Mouse (Mus musculus) natural killer cell, adult 2 months (primary cell): ENCODE data around the gene Tnni1.
A peak's percentile ranks its signal among the peaks of the same experiment; 100 is the strongest.

ENCODE experiments used
- DNase-seq, 2 experiments: peaks; one replicate each; pipeline ENCODE4 v3.0.0; 2022; ENCODE audit warnings: low spot score in 2 of 2

Gene Tnni1

DNA sequence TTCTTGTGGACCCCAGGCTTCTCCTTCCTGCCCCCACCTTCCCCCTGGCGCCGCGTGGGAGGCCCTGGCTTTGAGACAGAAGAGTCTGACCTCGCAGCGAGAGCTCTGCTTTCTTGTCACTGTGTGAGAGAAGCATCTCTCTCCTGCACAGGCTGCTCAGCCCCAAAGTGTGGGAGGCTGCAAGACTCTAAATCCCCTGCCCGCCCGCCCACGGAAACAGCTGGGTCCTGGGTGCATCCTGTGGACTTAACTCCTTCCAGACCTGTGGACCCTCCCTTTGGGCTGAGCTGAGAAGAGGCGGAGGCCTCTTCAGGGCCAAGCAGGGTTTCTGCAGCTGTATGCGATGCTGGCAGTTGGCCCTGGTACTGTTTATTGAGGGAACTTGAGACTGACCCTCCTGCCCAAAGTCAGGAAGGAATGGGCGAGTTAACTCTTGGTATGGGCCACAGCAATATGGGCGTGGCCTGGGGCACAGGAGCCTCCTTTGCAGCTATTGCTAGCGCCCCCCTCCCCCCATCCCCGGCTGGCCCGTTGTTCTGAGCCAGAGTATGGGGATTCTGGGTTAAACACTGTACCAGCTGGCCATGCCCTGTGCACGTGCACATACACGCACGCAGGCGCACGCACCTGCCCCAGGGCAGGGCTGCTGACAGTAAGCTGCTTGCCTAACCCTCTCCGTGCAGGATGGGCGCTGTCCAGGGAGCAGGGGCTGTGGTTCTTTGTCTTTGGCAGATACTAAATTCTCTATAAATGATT is at the start of gene Tnni1:
Gene Tnni1, plus strand, starts transcription at position 655 of the 756 bp plus-strand sequence.
- DNase-seq: no peak

DNA sequence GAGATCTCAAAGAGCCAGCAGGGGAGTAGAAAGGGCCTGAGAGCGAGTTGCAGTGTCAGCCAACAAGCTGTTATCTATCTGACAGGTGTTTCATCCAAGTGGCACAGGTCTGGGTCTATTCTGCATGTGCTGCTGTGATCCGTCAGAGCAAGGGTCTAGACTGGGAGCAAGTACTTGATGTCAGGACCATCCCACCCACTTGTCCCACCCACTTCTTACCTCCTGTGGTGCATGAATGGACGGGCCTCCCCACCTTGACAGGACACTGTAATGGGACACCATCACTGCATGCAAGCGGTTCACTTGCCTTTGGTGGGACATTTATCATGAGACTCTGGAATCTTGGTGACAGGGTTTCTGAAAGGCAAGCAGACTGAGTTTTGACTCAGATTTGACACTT is 49.4 kb upstream of the Tnni1 start:
- no peak for DNase-seq

DNA sequence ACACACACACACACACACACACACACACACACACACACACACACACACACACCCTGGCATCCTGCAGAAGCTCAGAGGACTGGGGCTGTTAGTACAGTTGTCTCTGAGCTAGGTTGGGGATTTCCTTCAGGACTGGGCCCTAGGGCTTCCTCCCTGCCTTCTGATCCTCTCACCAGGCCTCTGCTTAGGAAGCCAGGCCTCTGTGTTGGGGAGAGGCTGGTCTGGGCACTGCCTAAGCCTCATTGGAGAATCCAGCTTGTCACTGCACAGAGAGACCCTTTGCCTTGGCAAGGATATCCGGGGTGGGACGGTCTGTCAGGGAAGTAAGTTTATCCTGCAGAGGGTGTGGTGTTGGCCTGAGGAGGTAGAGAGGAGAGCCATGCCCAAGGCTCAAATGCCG is 48.9 kb upstream of the Tnni1 start:
- DNase-seq: no peak

DNA sequence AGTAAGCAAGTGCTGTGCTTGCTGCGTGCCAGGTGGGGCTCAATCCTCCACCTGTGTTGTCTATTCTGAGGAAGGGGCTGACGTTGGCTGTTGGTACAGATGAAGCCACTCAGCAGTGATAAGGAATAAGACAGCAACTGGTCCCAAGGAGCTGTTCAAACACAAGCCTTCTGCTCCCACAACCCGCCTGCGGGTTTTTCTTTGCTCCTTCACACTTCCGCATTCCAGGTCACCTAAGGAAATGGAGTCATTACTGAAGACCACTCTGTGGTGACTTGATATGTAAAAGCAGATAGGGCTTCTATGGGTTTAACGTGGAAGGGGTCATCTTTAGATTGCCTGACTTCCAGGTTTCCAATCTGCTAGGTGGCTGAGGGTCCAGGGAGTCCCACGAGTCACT is 47.8 kb upstream of the Tnni1 start:
- no peak for DNase-seq

DNA sequence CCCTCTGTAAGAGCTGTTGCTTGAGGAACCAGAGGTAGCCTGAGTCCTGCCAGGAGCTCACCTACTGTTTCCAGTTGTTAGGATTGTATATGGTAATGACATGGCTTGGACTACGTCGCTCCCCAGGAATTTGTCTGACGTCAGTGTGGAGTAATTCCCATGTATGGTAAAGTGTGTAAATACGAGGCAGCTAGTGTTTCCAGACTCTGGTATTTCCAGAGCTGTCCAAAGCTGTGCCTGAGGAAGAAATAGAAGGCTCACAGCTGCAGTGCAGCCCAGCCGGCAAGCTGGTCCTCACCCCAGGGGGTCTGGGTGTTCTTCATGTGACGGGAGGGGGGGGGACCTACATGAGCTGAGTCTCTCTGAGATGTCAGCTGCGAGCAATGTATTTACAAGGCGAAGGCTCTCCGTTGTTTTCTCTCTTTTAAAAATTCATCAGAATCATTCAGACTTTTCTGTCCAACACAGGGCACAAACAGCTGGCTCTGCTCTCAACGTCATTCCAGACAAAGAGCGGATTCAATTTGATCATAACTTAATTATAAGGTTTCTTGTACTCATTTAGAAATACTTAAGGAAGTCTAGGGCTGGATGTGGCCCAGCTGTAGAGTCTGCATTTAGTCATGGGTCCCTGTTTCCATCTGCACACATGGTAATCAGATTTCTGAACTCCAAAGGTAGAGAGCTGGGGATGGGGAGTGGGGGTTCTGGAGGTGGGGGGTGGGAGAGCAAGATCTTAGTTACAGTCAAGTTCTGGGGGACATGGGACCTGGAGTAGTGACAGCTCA is 47.1 kb upstream of the Tnni1 start:
- no peak for DNase-seq

DNA sequence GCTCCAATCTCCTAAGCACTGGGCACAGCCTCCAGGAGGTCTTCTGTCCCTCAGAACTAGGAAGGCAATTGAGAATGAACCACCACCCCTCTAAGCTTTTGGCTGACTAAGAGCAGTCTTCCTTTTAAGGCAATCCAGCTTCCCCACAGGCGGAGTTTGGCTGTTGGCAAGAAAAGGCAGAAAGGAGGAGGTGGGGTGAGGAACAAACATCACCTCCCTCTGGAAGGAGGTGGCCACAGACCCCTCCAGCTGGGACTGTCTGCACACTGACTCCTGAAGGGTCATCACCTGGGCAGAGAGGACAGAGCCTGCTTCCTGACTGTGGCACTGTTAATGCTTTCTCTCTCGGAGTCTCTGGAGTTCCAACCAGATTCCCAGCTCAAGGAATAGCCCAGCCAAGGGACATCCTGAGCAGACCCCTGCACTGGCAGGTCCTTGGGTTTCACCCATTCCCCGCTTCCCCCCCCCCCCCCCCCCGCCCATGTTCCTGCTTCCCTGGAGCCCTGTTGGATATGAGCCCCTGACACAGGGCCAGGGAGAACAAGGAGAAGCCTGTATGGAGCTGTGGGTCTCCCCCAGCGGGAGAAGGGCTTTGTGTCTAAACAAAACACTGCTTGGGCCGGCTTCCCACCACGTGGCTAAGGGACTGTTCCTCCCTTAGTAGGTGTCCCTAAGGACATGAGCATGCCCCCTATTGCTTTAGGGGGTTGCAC is 44.9 kb upstream of the Tnni1 start:
- no peak for DNase-seq

DNA sequence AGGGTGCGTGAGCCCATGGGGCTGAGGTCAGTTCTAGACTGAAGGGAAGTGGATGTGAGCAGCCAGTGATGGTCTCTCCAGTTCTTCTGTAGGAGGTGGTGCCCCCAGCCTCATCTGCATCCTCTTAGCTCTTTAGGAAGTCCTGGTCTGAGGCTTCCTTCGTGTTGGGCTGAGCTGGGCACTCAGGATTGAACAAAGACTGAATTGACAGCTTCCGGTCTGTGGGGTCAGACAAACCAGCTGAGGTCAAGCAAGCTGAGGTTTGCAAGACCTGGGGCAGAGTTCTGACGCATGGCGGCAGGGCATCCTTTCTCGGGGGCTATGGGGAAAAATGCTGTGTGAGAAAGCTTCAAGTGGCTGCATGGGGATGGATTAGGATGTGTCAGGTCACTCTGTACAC is 43.8 kb upstream of the Tnni1 start:
- DNase-seq: no peak

DNA sequence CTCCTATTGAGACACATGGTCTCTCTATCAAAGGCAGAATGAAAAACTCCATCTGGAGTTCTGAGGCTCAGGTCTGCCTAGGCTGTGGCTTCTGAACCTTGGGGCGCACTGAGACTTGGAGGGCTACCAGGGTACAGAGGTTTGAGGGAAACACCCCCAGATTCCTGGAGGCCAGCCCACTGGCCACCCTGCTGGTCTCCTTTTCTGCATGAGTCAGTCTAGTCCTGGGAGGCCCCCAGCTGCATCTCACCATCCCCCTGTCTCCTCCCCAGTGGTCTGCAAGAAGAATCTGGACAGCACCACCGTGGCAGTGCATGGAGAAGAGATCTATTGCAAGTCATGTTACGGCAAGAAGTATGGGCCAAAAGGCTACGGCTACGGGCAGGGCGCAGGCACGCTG is 34.2 kb upstream of the Tnni1 start:
- no peak for DNase-seq

DNA sequence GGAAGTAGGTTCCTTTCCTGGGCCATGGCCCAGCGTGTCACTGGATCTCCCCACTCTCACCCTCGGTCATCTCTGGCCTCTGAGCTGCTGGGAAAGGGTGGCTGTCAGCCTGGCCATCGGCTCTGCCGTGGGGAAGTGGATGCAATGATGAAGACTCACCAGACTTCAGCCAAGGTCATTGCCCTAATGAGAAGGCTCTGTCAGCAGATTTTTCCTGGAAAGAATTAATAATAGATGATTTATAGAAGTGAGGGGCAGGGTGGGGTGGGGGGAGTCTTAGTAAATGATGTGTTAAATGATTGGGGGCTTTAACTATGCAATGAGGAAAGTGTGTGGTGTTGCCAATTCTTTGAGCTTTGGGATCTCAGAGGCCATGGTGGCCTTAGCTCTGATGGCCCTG is 33.0 kb upstream of the Tnni1 start:
- no peak for DNase-seq

DNA sequence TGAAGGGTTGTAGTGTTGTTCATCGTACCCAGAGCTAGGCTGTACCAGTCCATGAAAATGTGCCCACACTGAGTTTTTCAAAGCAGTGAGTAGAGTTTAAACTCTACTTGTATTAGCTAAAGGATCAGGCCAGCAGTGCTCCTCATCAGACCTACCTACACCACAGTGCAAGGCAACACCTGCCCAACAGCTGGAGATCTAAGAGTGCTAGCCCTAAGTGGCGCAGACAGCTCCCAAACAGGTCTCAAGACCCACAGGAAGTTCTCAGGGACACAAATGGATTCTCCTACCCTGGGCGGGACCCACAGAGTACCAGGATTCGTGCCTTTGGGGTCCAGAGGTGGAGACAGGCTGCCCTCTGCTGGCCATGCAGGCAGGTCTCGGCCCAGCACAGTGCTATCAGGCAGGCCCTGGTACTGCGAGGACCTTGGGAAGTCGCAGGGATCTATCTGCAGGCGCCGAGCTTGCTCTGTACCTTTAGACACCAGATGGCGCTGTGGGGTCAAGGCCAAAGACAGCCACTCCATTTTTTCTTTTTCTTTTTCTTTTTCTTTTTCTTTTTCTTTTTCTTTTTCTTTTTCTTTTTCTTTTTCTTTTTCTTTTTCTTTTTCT is 26.4 kb upstream of the Tnni1 start:
- DNase-seq: peak; percentile 81 to 89

DNA sequence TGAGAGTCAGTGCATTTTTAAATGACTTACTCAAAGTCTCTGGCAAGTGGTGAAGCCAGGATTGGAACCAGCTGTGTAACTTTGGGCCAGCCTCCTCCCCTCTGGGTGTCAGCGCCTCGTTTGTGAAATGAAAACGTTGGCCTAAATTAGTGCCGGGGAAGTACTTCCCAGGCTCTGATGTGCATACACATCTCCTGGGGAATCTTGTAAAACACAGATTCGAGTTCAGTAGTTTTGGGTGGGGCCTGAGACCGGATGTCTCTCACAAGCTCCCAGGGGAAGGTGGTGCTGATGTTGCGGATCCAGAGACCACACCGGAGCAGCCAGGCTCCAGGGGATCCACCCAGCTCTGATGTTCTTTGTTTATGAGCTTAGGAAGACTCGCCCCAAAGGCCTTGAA is 23.9 kb upstream of the Tnni1 start:
- no peak for DNase-seq

DNA sequence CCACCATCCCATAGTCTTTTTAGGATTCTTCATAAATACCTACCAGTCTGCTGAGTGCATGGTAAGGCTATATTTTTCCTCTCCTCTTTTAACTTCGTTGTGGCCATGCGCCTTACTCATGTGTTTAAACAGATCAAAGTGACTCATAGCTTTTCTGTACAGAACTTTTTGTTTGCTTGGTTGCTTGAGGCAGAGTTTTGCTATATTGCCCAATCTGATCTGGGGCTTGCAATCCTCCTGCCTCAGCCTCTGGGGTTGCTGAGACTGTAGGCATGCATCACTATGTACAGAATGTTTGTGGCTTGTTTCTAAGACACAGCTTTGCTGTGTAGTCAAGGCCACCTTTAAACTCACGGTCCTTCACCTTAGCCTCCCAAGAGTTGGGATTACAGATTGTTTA is 23.3 kb upstream of the Tnni1 start:
- DNase-seq: no peak

DNA sequence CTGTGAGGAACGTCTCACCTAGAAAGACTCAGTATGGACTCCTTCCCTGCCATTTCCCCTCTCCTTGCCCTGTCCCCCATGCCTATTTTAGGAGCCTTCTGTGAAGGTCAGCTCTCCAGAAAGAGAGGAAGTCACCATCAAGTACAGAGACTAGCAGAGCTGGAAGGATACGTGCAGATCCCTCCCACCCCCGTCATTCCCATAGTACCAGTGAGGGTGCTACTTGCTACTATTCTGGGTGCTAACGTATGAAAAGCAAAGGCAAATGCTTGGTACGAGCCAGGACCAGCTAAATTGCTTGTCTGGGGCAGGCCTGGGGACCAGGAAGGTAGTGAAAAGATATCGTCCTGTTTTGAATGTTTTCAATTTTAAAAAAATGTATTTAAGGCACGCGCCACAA is 21.9 kb upstream of the Tnni1 start:
- DNase-seq: no peak

DNA sequence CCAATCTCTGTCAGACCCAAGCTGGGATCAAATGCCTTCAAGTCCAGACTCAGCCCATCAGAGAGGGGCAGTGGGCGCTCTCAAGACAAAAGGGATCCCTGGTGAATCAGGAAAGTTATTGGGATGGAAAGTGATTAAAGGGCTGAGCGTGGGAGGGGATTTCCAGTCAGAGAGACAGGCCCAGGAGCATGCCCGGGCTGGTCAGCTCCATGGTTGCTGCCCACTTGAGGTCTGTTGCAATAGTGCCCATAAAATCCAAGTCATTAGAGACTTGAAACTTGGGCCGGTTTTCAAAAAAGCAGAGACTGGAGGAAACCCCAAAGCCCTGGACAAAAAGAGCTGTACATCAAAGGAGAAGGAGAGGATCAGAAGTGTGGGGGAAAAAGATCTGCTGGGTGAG is 19.5 kb upstream of the Tnni1 start:
- DNase-seq: no peak

DNA sequence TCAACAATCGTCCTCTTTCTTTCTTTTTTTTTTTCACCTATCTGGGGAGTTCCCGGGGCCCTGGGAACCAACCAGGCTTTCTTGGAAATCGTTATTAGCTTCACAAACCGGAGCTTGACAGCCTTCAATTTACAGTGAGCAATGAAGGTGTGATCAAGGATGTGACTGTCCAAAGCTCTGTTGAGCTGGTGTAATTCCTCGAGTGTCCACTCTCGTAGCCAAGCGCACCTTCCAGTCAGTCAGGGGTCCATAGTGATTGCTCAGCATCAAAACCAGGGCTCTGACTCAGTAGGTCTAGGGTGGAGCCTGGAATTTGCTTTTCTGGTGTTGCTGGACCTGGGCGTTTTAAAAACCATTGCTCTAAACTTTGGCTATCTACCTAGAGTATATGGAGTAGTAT is 19.0 kb upstream of the Tnni1 start:
- DNase-seq: no peak

DNA sequence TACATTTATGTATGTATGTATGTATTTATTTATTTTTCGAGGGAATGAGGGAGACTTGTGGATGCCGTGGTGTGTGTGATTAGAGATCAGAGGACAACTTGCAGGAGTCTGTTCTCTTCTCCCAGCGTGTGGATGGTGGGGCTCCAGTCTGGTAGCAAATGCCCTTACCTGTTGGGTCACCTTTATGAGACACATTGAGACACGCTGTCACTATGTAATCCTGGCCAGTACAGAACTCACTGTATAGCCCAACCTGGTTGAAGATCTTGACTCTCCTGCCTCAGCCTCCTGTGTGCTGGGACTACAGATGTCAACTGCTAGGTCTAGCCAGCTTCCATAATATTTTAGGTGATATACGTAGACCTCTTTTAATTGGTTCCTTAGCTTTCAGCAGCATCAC is 17.5 kb upstream of the Tnni1 start:
- no peak for DNase-seq

DNA sequence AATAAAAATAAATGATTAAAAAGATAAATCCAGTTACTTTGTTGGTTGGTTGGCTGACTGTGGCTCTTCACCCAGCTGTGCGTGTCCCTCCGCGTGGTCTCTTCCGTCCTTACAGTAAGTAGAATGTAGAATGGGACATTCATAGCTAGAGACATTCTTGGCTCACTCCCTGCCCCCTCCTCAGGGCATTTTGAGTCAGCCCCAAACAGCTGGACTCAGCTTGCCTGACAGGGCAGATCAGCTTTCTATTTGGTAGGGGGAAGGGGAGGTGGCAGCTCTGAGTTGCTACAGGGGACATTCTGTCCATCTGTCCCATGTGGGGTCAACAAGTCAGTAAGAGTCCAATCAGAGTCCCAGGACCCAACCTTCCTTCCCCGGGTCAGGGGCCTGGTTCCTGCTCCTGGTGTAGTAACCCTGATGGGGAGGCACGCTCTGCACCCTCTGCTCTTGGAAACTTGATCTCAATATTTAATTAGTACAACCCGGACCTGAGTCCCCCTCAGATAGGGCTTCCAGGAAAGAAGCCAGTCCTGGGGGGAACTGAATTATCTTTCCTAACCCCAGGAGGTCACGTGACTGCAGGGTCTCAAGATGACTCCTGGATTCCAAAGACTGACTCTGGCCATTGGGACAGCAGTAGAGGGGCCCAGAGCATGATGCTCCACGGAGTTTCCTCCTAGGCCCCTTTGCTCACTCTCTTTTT is 15.6 kb upstream of the Tnni1 start:
- no peak for DNase-seq

DNA sequence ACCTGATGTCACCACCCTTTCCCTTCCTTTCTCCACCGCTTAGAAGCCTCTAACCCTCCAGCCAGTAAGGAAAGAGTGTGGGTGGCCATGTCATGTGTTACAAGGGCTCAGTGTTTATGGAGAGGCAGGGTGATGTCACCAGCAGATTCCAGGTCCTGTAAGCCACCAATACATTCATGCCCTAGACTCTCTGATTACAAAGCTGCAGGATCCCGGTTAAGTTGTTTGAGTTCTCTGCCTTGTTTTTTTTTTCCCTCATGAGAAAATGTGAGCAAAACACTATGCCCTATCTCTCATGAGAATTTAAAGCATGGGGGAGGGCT is 15.1 kb upstream of the Tnni1 start:
- no peak for DNase-seq

DNA sequence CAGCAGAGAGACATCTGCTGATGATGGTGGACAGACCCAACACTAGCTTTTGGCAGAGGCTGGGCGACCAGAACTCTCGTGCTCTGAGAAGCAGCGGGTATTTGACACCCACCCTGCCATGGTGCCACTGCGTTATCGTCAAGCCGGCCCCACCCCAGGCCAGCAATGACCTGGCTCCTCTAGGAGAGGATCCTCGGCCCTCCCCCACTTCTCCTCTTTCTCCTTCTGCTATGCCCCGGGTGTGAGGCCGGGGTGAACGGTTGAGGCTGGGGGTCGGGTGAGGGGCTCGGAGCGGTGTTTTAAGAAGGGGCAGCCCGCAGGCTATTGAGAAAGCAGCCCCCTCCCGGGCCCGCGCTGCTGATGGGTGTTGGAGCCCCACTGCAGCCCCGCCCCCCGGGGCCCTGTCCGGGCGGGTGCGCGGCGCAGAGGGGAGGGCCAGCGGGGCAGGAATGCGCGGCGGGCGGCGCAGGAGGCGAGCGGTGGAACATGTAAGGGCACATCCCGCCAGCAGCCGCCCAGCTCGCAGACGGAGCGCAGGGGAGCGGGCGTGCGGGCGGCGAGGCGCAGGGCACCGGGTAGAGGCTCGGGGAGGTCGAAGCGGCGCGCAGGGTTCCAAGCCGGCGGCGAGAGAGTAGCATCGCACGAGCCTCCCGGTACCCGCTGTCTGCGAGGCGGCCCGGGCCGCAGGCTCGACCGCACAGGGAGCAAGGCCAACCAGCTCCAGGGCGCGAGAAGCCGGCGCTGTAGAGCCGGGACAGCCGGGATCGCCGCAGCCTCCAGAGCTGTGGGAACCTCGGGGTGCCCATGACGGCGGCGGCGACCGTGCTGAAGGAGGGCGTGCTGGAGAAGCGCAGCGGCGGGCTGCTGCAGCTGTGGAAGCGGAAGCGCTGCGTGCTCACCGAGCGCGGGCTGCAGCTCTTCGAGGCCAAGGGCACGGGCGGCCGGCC is 13.3 kb upstream of the Tnni1 start, which contains the start of gene Phlda3:
Gene Phlda3, plus strand, starts transcription at position 475 of the 947 bp plus-strand sequence.
- DNase-seq: peak in 1 of 2 experiments; percentile 14

DNA sequence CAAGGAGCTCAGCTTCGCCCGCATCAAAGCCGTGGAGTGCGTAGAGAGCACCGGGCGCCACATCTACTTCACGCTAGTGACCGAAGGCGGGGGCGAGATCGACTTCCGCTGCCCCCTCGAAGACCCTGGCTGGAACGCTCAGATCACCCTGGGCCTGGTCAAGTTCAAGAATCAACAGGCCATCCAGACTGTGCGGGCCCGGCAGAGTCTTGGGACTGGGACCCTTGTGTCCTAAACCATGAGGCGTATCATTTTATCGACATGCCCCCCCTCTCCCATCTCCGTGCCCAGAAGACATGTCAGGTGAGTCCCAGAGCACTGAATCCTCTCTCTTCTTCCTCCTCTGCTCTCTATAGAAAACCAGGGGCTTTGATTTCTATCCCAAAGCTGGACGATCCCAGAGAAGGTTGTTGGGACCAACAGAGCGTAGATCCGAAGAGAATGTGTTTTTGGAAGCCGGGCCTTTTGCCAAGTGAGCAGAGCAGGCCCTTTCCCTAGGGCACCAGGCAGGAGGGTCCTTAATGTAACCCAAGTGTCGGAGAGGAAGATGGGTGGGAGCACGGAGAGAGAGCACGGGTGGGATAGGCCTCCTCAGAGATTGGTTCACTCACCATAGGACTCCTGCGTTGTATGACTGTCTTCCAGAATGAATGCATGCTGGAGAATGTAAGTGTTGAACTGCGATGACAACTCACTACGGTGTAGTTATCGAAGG is 12.5 kb upstream of the Tnni1 start:
- no peak for DNase-seq
